Mouse (Mus musculus): ENCODE measurements around the gene Mak. TPM values are rescaled to one million over a fixed set of nuclear protein-coding genes. Genes with fewer than 3 reads are reported as not detected.
"Not testable (repeated sequence)": the region's sequence is repeated elsewhere in the genome, so short reads cannot be mapped to it uniquely, and the experiment has no call there.

Gene Mak
- polyA plus RNA-seq, 1 experiment from 2014 or later: 1.6 TPM

GRCm38 (mm10) chr13:40987608-40988303, 91.8 kb downstream of the Mak start:
- H3K9me3 ChIP-seq; H3K9ac ChIP-seq (replicated peaks); H3K4me1 ChIP-seq; H3K27ac ChIP-seq (replicated peaks); H3K4me2 ChIP-seq (replicated peaks); H3K36me3 ChIP-seq; ATAC-seq (replicated peaks); H3K4me3 ChIP-seq; H3K27me3 ChIP-seq: not testable (repeated sequence)
- 66% methylated on average over 4 of the region's 4 CpGs for WGBS

GRCm38 (mm10) chr13:40986081-40986480, 93.4 kb downstream of the Mak start:
- Histone ChIP-seq H3K36me3 (no peaks in the 10 kb centered on the region), H3K4me3 (no peak overlapping the region), H3K27me3 (no peaks in the 10 kb centered on the region), H3K9ac (replicated peaks) (no peak overlapping the region), H3K27ac (replicated peaks) (no peak overlapping the region), H3K4me1 (no peaks in the 10 kb centered on the region), H3K9me3 (no peaks in the 10 kb centered on the region), H3K4me2 (replicated peaks) (no peak overlapping the region)
- no peak for ATAC-seq (replicated peaks)
- WGBS: 95% methylated on average over 5 of the region's 5 CpGs

- Histone ChIP-seq H3K9ac (replicated peaks) (no peak overlapping the region), H3K27ac (replicated peaks) (no peak overlapping the region)
Measured at GRCm38 (mm10) chr13:40982759-40983158, 96.7 kb downstream of the Mak start.

GRCm38 (mm10) chr13:40979321-40979720, 100.2 kb downstream of the Mak start:
- H3K4me3 ChIP-seq: no peak overlapping the region
- H3K4me1 ChIP-seq: no peaks in the 10 kb centered on the region
- 56% methylated on average over 2 of the region's 2 CpGs for WGBS
- H3K27ac ChIP-seq (replicated peaks): no peak overlapping the region
- no peaks in the 10 kb centered on the region for H3K36me3 ChIP-seq
- no peaks in the 10 kb centered on the region for H3K27me3 ChIP-seq
- no peak overlapping the region for H3K9ac ChIP-seq (replicated peaks)
- no peak overlapping the region for H3K4me2 ChIP-seq (replicated peaks)
- no peaks in the 10 kb centered on the region for H3K9me3 ChIP-seq
- no peak for ATAC-seq (replicated peaks)

More at GRCm38 (mm10) chr13:40982759-40983158, 96.7 kb downstream of the Mak start:
- Histone ChIP-seq H3K4me3 (no peak overlapping the region), H3K4me1 (no peaks in the 10 kb centered on the region), H3K27me3 (no peaks in the 10 kb centered on the region), H3K9me3 (no peaks in the 10 kb centered on the region), H3K36me3 (no peaks in the 10 kb centered on the region), H3K4me2 (replicated peaks) (no peak overlapping the region)
- no peak for ATAC-seq (replicated peaks)
- 74% methylated on average over 1 of the region's 1 CpGs for WGBS

GRCm38 (mm10) chr13:40978652-40979051, 100.9 kb downstream of the Mak start:
- WGBS: 89% methylated on average over 4 of the region's 4 CpGs
- no peak overlapping the region for H3K4me3 ChIP-seq

GRCm38 (mm10) chr13:40977609-40978008, 101.9 kb downstream of the Mak start:
- H3K27ac ChIP-seq (replicated peaks): no peak overlapping the region
- WGBS: 11% methylated on average over 7 of the region's 7 CpGs
- H3K4me1 ChIP-seq: no peaks in the 10 kb centered on the region
- no peaks in the 10 kb centered on the region for H3K9me3 ChIP-seq
- H3K9ac ChIP-seq (replicated peaks): no peak overlapping the region
- no peak overlapping the region for H3K4me3 ChIP-seq
- no peaks in the 10 kb centered on the region for H3K36me3 ChIP-seq
- no peak overlapping the region for H3K4me2 ChIP-seq (replicated peaks)
- no peak for ATAC-seq (replicated peaks)
- no peaks in the 10 kb centered on the region for H3K27me3 ChIP-seq

More at GRCm38 (mm10) chr13:40978652-40979051, 100.9 kb downstream of the Mak start:
- no peak for ATAC-seq (replicated peaks)
- no peak overlapping the region for H3K27ac ChIP-seq (replicated peaks)
- no peaks in the 10 kb centered on the region for H3K27me3 ChIP-seq
- no peaks in the 10 kb centered on the region for H3K4me1 ChIP-seq
- H3K9me3 ChIP-seq: no peaks in the 10 kb centered on the region
- H3K9ac ChIP-seq (replicated peaks): no peak overlapping the region
- no peak overlapping the region for H3K4me2 ChIP-seq (replicated peaks)
- no peaks in the 10 kb centered on the region for H3K36me3 ChIP-seq

Other genes starting within 250 kb of the Mak start
- gene Gcnt2, start 220.0 kb downstream of the Mak start, polyA plus RNA-seq (2015; fragmentation: Nextera tagmentation; extraction: Ambion mirVana): 3.3 and 4.5 TPM in 2 replicates
- 75.3 and 77.5 TPM in 2 replicates for gene Pak1ip1, start 78.7 kb downstream of the Mak start, polyA plus RNA-seq (2015; fragmentation: Nextera tagmentation; extraction: Ambion mirVana)
- gene Tmem14c, start 63.4 kb downstream of the Mak start, polyA plus RNA-seq (2015; fragmentation: Nextera tagmentation; extraction: Ambion mirVana): 112 and 118 TPM in 2 replicates
- not detected in 2 replicates for gene Gcm2, start 31.3 kb upstream of the Mak start, polyA plus RNA-seq (2015; fragmentation: Nextera tagmentation; extraction: Ambion mirVana)
- not detected in 2 replicates for gene Sycp2l, start 34.6 kb upstream of the Mak start, polyA plus RNA-seq (2015; fragmentation: Nextera tagmentation; extraction: Ambion mirVana)
- 45.5 and 47.4 TPM in 2 replicates for gene Elovl2, start 140.7 kb upstream of the Mak start, polyA plus RNA-seq (2015; fragmentation: Nextera tagmentation; extraction: Ambion mirVana)
- 22.3 and 25.0 TPM in 2 replicates for gene Smim13, start 170.1 kb upstream of the Mak start, polyA plus RNA-seq (2015; fragmentation: Nextera tagmentation; extraction: Ambion mirVana)
- gene Gm17364, start 194.3 kb upstream of the Mak start, polyA plus RNA-seq (2015; fragmentation: Nextera tagmentation; extraction: Ambion mirVana): not detected in 2 replicates